Mouse (Mus musculus) left cerebral cortex, postnatal 10 days (tissue): ENCODE measurements around the gene Mxra7. TPM values are rescaled to one million over a fixed set of nuclear protein-coding genes. Genes with fewer than 3 reads are reported as not detected.

ENCODE experiments used
- total RNA-seq, 2 experiments: library from RNA; stranded (reverse); gene quantifications; 2 replicates each; pipeline ENCODE4 v1.2.3; 2021

The Mxra7 gene
- total RNA-seq, 2 experiments from 2014 or later: 13.2 to 15.0 TPM

Other genes starting within 250 kb of the Mxra7 start
- gene Ube2o, start 246.6 kb downstream of the Mxra7 start, total RNA-seq: 100 to 1,000 TPM; 136 to 140 TPM
- 1 to 10 TPM; 1.0 to 1.6 TPM for gene Aanat, start 241.6 kb downstream of the Mxra7 start, total RNA-seq
- 1 to 10 TPM in 1 of 2 experiments, under 1 TPM in 1; 0.95 to 1.1 TPM for gene Rhbdf2, start 201.0 kb downstream of the Mxra7 start, total RNA-seq
- gene Prcd, start 174.5 kb downstream of the Mxra7 start, total RNA-seq: 1 to 10 TPM; 1.7 to 3.3 TPM
- 10 to 100 TPM; 22.8 to 27.4 TPM for gene Cygb, start 173.7 kb downstream of the Mxra7 start, total RNA-seq
- gene St6galnac1, start 52.5 kb downstream of the Mxra7 start, total RNA-seq: not detected
- gene Mettl23, start 15.2 kb upstream of the Mxra7 start, total RNA-seq: 10 to 100 TPM; 26.7 to 29.4 TPM
- 10 to 100 TPM; 27.7 to 29.3 TPM for gene Jmjd6, start 15.4 kb upstream of the Mxra7 start, total RNA-seq
- gene Mfsd11, start 24.4 kb upstream of the Mxra7 start, total RNA-seq: 10 to 100 TPM; 39.8 to 49.4 TPM
- gene Srsf2, start 25.0 kb upstream of the Mxra7 start, total RNA-seq: 100 to 1,000 TPM; 196 to 199 TPM
- gene Mgat5b, start 90.8 kb upstream of the Mxra7 start, total RNA-seq: 10 to 100 TPM; 91.5 to 94.4 TPM